Mouse (Mus musculus): ENCODE data around the gene Pparg. TPM values are rescaled to one million over a fixed set of nuclear protein-coding genes. Genes with fewer than 3 reads are reported as not detected.

The Pparg gene
- polyA plus RNA-seq, 1 experiment from 2014 or later: 2.5 TPM

GRCm38 (mm10) chr6:115330964-115331363, 29.8 kb upstream of the Pparg start:
- no peak overlapping the region for H3K4me2 ChIP-seq
- no peaks in the 10 kb centered on the region for H3K36me3 ChIP-seq
- H3K9ac ChIP-seq: no peak overlapping the region
- no peaks in the 10 kb centered on the region for H3K27me3 ChIP-seq
- H3K27ac ChIP-seq: no peak overlapping the region
- H3K4me3 ChIP-seq: no peak overlapping the region
- H3K4me1 ChIP-seq (replicated peaks): no peaks in the 10 kb centered on the region
- ATAC-seq (replicated peaks; ENCODE audit: insufficient number of reproducible peaks, insufficient read depth, low FRiP score, low read depth): no peak
- H3K9me3 ChIP-seq (replicated peaks): no peaks in the 10 kb centered on the region

GRCm38 (mm10) chr6:115333099-115333694, 27.6 kb upstream of the Pparg start:
- 46% methylated on average over 2 of the region's 2 CpGs for WGBS
- Histone ChIP-seq H3K4me3 (no peak overlapping the region), H3K9me3 (replicated peaks) (no peaks in the 10 kb centered on the region), H3K27me3 (no peaks in the 10 kb centered on the region), H3K27ac (no peak overlapping the region), H3K36me3 (no peaks in the 10 kb centered on the region), H3K9ac (no peak overlapping the region), H3K4me2 (no peak overlapping the region), H3K4me1 (replicated peaks) (no peaks in the 10 kb centered on the region)
- no peak for ATAC-seq (replicated peaks; ENCODE audit: insufficient number of reproducible peaks, insufficient read depth, low FRiP score, low read depth)

GRCm38 (mm10) chr6:115335536-115335935, 25.2 kb upstream of the Pparg start:
- no peaks in the 10 kb centered on the region for H3K9me3 ChIP-seq (replicated peaks)
- no peak for ATAC-seq (replicated peaks; ENCODE audit: insufficient number of reproducible peaks, insufficient read depth, low FRiP score, low read depth)
- no peak overlapping the region for H3K4me3 ChIP-seq
- no peaks in the 10 kb centered on the region for H3K36me3 ChIP-seq
- H3K9ac ChIP-seq: no peak overlapping the region
- no peaks in the 10 kb centered on the region for H3K27me3 ChIP-seq
- H3K4me1 ChIP-seq (replicated peaks): no peaks in the 10 kb centered on the region
- H3K4me2 ChIP-seq: no peak overlapping the region
- H3K27ac ChIP-seq: no peak overlapping the region
- WGBS: 54% methylated on average over 6 of the region's 6 CpGs

GRCm38 (mm10) chr6:115340084-115340483, 20.7 kb upstream of the Pparg start:
- WGBS: 70% methylated on average over 2 of the region's 2 CpGs
- H3K36me3 ChIP-seq: no peaks in the 10 kb centered on the region
- no peak overlapping the region for H3K9ac ChIP-seq
- ATAC-seq (replicated peaks; ENCODE audit: insufficient number of reproducible peaks, insufficient read depth, low FRiP score, low read depth): no peak
- no peaks in the 10 kb centered on the region for H3K27me3 ChIP-seq
- H3K27ac ChIP-seq: no peak overlapping the region
- no peak overlapping the region for H3K4me2 ChIP-seq
- H3K9me3 ChIP-seq (replicated peaks): no peaks in the 10 kb centered on the region
- peaks cover 4% of the 10 kb centered on the region; the same call in 1 of the 2 replicates for H3K4me1 ChIP-seq (replicated peaks)
- H3K4me3 ChIP-seq: no peak overlapping the region

GRCm38 (mm10) chr6:115343096-115343495, 17.7 kb upstream of the Pparg start:
- no peak for ATAC-seq (replicated peaks; ENCODE audit: insufficient number of reproducible peaks, insufficient read depth, low FRiP score, low read depth)
- H3K9ac ChIP-seq: no peak overlapping the region
- 78% methylated on average over 4 of the region's 4 CpGs for WGBS
- no peak overlapping the region for H3K4me2 ChIP-seq
- H3K4me3 ChIP-seq: no peak overlapping the region
- no peaks in the 10 kb centered on the region for H3K9me3 ChIP-seq (replicated peaks)
- no peaks in the 10 kb centered on the region for H3K27me3 ChIP-seq
- no peaks in the 10 kb centered on the region for H3K36me3 ChIP-seq
- H3K27ac ChIP-seq: no peak overlapping the region
- peaks cover 4% of the 10 kb centered on the region; the same call in 1 of the 2 replicates for H3K4me1 ChIP-seq (replicated peaks)

- Histone ChIP-seq H3K9me3 (replicated peaks) (no peaks in the 10 kb centered on the region), H3K4me1 (replicated peaks) (peaks cover 4% of the 10 kb centered on the region; the same call in 1 of the 2 replicates), H3K4me3 (no peak overlapping the region), H3K27me3 (no peaks in the 10 kb centered on the region), H3K9ac (no peak overlapping the region), H3K36me3 (no peaks in the 10 kb centered on the region), H3K27ac (no peak overlapping the region), H3K4me2 (no peak overlapping the region)
- ATAC-seq (replicated peaks; ENCODE audit: insufficient number of reproducible peaks, insufficient read depth, low FRiP score, low read depth): no peak
- 44% methylated on average over 5 of the region's 5 CpGs for WGBS
Observed at GRCm38 (mm10) chr6:115343570-115343969, 17.2 kb upstream of the Pparg start.

- no peak for ATAC-seq (replicated peaks; ENCODE audit: insufficient number of reproducible peaks, insufficient read depth, low FRiP score, low read depth)
- Histone ChIP-seq H3K9me3 (replicated peaks) (no peaks in the 10 kb centered on the region), H3K9ac (no peak overlapping the region), H3K36me3 (no peaks in the 10 kb centered on the region), H3K4me1 (replicated peaks) (peaks cover 4% of the 10 kb centered on the region; the same call in 1 of the 2 replicates), H3K27ac (0 out of 2 replicates have a peak overlapping the region, but pooled peaks have one; percentile 20), H3K4me2 (peak overlapping the region; percentile 33; the same call in 1 of the 2 replicates), H3K27me3 (no peaks in the 10 kb centered on the region), H3K4me3 (no peak overlapping the region)
- WGBS: 44% methylated on average over 10 of the region's 10 CpGs
Observed at GRCm38 (mm10) chr6:115344101-115344500, 16.6 kb upstream of the Pparg start.

- peaks cover 4% of the 10 kb centered on the region; the same call in 1 of the 2 replicates for H3K4me1 ChIP-seq (replicated peaks)
- no peak for ATAC-seq (replicated peaks; ENCODE audit: insufficient number of reproducible peaks, insufficient read depth, low FRiP score, low read depth)
- H3K4me3 ChIP-seq: no peak overlapping the region
- WGBS: 33% methylated on average over 11 of the region's 11 CpGs
- no peaks in the 10 kb centered on the region for H3K9me3 ChIP-seq (replicated peaks)
- 0 out of 2 replicates have a peak overlapping the region, but pooled peaks have one; percentile 20 for H3K27ac ChIP-seq
- no peak overlapping the region for H3K9ac ChIP-seq
- peak overlapping the region; percentile 33; the same call in 1 of the 2 replicates for H3K4me2 ChIP-seq
- no peaks in the 10 kb centered on the region for H3K27me3 ChIP-seq
- H3K36me3 ChIP-seq: no peaks in the 10 kb centered on the region
Observed at GRCm38 (mm10) chr6:115344513-115344912, 16.2 kb upstream of the Pparg start.

GRCm38 (mm10) chr6:115345013-115345412, 15.7 kb upstream of the Pparg start:
- WGBS: 82% methylated on average over 8 of the region's 8 CpGs
- no peak overlapping the region for H3K27ac ChIP-seq
- no peak overlapping the region for H3K4me2 ChIP-seq
- no peaks in the 10 kb centered on the region for H3K9me3 ChIP-seq (replicated peaks)
- no peak for ATAC-seq (replicated peaks; ENCODE audit: insufficient number of reproducible peaks, insufficient read depth, low FRiP score, low read depth)
- H3K27me3 ChIP-seq: no peaks in the 10 kb centered on the region
- H3K4me1 ChIP-seq (replicated peaks): peaks cover 4% of the 10 kb centered on the region; the same call in 1 of the 2 replicates
- H3K9ac ChIP-seq: no peak overlapping the region
- no peaks in the 10 kb centered on the region for H3K36me3 ChIP-seq
- no peak overlapping the region for H3K4me3 ChIP-seq

GRCm38 (mm10) chr6:115349641-115350464, 10.9 kb upstream of the Pparg start:
- ATAC-seq (replicated peaks; ENCODE audit: insufficient number of reproducible peaks, insufficient read depth, low FRiP score, low read depth): no peak

GRCm38 (mm10) chr6:115361606-115362462, 1.1 kb downstream of the Pparg start:
- 3% methylated on average over 48 of the region's 48 CpGs for WGBS
- Histone ChIP-seq H3K9me3 (replicated peaks) (no peaks in the 10 kb centered on the region), H3K36me3 (no peaks in the 10 kb centered on the region), H3K27ac (no peak overlapping the region), H3K4me3 (peak overlapping the region; percentile 66), H3K4me1 (replicated peaks) (peaks cover 13% of the 10 kb centered on the region), H3K27me3 (peaks cover 23% of the 10 kb centered on the region), H3K4me2 (peak overlapping the region; percentile 100), H3K9ac (peak overlapping the region; percentile 70)
- peak; percentile 47; the same call in 1 of the 2 replicates for ATAC-seq (replicated peaks; ENCODE audit: insufficient number of reproducible peaks, insufficient read depth, low FRiP score, low read depth)

More at GRCm38 (mm10) chr6:115349641-115350464, 10.9 kb upstream of the Pparg start:
- Histone ChIP-seq H3K27me3 (no peaks in the 10 kb centered on the region), H3K36me3 (no peaks in the 10 kb centered on the region), H3K9me3 (replicated peaks) (no peaks in the 10 kb centered on the region), H3K9ac (no peak overlapping the region), H3K27ac (no peak overlapping the region), H3K4me3 (no peak overlapping the region), H3K4me2 (no peak overlapping the region), H3K4me1 (replicated peaks) (no peaks in the 10 kb centered on the region)
- 64% methylated on average over 5 of the region's 5 CpGs for WGBS
